Mouse (Mus musculus): Measurements from ENCODE around the gene Fgfr2. TPM values are rescaled to one million over a fixed set of nuclear protein-coding genes. Genes with fewer than 3 reads are reported as not detected.

The Fgfr2 gene
- polyA plus RNA-seq, 1 experiment from 2014 or later, result 86.9 TPM

DNA sequence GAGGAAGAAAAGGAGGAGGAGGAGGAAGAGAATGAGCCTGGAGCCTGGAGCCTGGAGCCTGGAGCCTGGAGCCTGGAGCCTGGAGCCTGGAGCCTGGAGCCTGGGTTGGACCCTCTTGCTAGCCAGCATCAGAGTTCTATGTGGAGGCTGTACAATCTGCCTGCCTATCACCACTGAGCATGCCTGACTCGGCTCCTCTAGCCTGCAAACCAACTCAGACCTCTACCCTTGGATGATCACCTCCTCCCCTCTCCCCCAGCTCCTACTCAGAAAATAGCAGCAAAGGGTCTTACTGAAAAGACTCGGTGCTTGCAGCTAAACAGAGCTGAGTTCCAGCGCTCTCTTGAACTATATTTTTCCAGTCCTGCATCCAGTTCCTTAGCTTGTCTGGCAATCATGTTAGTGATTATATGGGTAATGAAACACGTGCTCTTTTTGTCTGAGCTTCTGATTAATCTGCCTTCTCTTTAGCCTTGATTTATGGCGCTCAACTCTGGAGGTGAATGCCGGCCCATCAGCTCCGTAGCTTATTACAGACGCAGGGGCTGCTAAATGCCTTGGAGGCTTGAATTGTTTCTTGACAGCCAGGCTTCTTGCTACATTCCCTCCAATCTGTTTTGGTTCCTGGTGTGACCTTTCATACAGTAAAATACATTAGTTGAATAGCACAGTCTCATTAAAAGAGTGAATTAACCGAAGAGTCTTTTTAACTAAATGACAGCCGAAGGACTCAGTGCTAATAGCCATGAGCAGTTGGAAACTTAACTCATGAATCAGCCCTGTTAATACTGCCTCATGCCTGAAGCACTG lies 1345.5 kb downstream of the Fgfr2 start:
- peak; percentile 75 for ATAC-seq (ENCODE audit: insufficient read depth, low FRiP score, low TSS enrichment)
- peak; percentile 69 for DNase-seq (ENCODE audit: low spot score)
- H3K9ac ChIP-seq (ENCODE audit: low read length), result no peak overlapping the region
- peaks cover 10% of the 10 kb centered on the region; the same call in 1 of the 2 replicates for H3K27me3 ChIP-seq (ENCODE audit: control insufficient read depth, insufficient read depth, low read length)
- peaks cover 8% of the 10 kb centered on the region; the same call in 1 of the 2 replicates for H3K4me1 ChIP-seq (ENCODE audit: control insufficient read depth, insufficient read depth, low read length)
- 20% methylated on average over 10 of the region's 10 CpGs for WGBS
- H3K4me2 ChIP-seq (ENCODE audit: low read depth), result no peak overlapping the region
- no peak overlapping the region for H3K27ac ChIP-seq (ENCODE audit: low read depth, low read length)
- H3K9me3 ChIP-seq (ENCODE audit: control insufficient read depth, low read length), result no peaks in the 10 kb centered on the region
- no peak overlapping the region for H3K4me3 ChIP-seq (ENCODE audit: low read depth, low read length)
- no peaks in the 10 kb centered on the region for H3K36me3 ChIP-seq (ENCODE audit: control insufficient read depth, insufficient read depth, low read length)

DNA sequence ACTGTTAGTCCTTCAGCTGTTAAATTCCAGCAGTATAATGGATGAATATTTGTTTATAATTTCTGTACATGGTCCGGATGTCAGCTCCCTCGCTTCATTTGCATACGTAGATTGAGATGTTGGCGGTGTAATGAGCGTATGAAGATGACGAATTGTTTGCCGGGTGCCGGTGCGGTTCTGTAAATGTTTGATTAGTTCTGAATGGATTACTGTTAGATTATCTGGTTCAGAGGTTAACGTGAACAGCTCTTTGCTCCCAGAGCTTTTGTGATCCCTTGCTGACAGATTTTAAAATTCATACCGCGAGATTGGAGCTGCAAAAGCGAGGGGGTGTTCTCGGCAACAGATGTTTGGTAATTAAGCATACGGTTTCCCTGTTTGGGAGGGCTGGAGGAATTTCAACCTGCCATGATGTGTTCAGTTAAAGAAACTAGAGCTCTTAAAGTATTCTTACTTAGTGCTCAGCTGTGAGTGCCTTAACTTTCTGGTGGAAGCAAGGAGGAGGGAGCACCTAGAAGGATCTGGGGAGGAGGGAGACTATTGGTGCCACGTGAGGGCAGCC lies 1346.9 kb downstream of the Fgfr2 start:
- Histone ChIP-seq H3K9ac (ENCODE audit: low read length) (no peak overlapping the region), H3K4me1 (ENCODE audit: control insufficient read depth, insufficient read depth, low read length) (peaks cover 8% of the 10 kb centered on the region; the same call in 1 of the 2 replicates), H3K4me2 (ENCODE audit: low read depth) (no peak overlapping the region), H3K36me3 (ENCODE audit: control insufficient read depth, insufficient read depth, low read length) (no peaks in the 10 kb centered on the region), H3K27me3 (ENCODE audit: control insufficient read depth, insufficient read depth, low read length) (peaks cover 10% of the 10 kb centered on the region), H3K27ac (ENCODE audit: low read depth, low read length) (no peak overlapping the region), H3K9me3 (ENCODE audit: control insufficient read depth, low read length) (no peaks in the 10 kb centered on the region), H3K4me3 (ENCODE audit: low read depth, low read length) (no peak overlapping the region)
- DNase-seq (ENCODE audit: low spot score) (no peak), ATAC-seq (ENCODE audit: insufficient read depth, low FRiP score, low TSS enrichment) (no peak)
- WGBS, result 70% methylated on average over 16 of the region's 16 CpGs

DNA sequence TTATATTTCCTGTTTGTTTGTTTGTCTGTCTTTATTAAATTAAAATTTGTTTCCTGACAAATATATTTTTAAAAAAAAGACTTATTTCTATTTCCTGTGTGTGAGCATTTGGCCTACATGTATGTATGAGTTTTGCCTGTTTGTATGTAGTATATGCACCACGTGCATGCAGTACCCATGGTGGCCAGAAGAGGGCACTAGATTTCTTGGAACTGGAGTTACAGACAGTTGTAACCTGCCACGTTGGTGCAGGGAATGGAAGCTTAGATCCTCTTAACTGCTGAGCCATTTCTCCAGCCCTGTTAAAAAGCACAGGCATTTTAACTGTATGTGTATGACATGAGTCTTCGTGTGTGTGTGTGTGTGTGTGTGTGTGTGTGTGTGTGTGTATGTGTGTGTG lies 1365.2 kb downstream of the Fgfr2 start:
- no peaks in the 10 kb centered on the region for H3K27me3 ChIP-seq (ENCODE audit: control insufficient read depth, insufficient read depth, low read length)
- no peak overlapping the region for H3K4me3 ChIP-seq (ENCODE audit: low read depth, low read length)
- no peaks in the 10 kb centered on the region; the same call in none of the 2 replicates for H3K9me3 ChIP-seq (ENCODE audit: control insufficient read depth, low read length)
- H3K36me3 ChIP-seq (ENCODE audit: control insufficient read depth, insufficient read depth, low read length), result no peaks in the 10 kb centered on the region
- DNase-seq (ENCODE audit: low spot score) (no peak), ATAC-seq (ENCODE audit: insufficient read depth, low FRiP score, low TSS enrichment) (no peak)
- H3K4me1 ChIP-seq (ENCODE audit: control insufficient read depth, insufficient read depth, low read length), result no peaks in the 10 kb centered on the region
- H3K27ac ChIP-seq (ENCODE audit: low read depth, low read length), result no peak overlapping the region
- H3K4me2 ChIP-seq (ENCODE audit: low read depth), result no peak overlapping the region
- 90% methylated on average over 3 of the region's 3 CpGs for WGBS
- H3K9ac ChIP-seq (ENCODE audit: low read length), result no peak overlapping the region

DNA sequence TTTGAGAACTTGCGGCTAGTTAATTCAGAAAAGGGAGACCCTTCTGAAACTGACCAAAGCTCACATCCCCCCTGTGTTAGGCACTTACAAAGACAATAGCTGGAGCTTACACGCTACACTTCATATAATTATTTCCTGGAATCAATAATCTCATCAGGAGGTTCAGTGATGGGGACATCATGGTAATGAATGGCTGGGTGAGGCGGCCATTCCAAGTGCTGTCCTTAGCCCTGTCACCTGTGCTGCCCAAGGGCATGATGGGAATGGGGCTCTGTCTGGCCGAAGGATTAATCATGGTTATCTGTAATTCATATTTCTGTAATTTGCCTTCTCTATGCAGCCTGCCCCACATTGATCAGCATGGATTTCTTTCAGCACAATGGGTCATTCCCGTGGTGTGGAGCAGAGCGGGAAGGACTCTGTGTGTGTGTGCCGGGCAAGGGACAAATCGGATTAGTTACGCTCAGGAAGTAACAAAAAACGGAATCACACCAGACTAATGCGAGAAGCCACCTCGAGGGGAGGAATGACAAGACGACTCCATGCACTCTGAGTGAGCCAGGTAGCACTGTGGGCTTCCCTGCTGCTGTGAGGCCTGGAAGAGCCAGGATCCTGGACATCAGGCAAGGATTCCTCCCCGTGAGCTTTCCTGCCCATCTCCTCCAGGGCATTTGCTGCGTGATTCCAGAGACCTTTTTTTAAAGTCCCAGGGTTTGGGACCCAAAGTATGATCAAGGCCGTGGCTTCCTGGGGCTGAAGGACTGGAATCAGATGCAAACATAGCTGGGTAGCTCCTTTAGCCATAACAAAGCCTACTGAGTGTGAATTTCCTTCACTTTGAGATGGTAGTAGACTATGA lies 1375.8 kb downstream of the Fgfr2 start:
- Histone ChIP-seq H3K4me3 (ENCODE audit: low read depth, low read length) (no peak overlapping the region), H3K36me3 (ENCODE audit: control insufficient read depth, insufficient read depth, low read length) (no peaks in the 10 kb centered on the region), H3K9me3 (ENCODE audit: control insufficient read depth, low read length) (no peaks in the 10 kb centered on the region), H3K9ac (ENCODE audit: low read length) (no peak overlapping the region), H3K4me2 (ENCODE audit: low read depth) (no peak overlapping the region), H3K27ac (ENCODE audit: low read depth, low read length) (no peak overlapping the region), H3K27me3 (ENCODE audit: control insufficient read depth, insufficient read depth, low read length) (peaks cover 3% of the 10 kb centered on the region; the same call in 1 of the 2 replicates), H3K4me1 (ENCODE audit: control insufficient read depth, insufficient read depth, low read length) (no peaks in the 10 kb centered on the region; the same call in 1 of the 2 replicates)
- no peak for DNase-seq (ENCODE audit: low spot score)
- 47% methylated on average over 16 of the region's 16 CpGs for WGBS
- peak; percentile 31; the same call in 1 of the 2 replicates for ATAC-seq (ENCODE audit: insufficient read depth, low FRiP score, low TSS enrichment)

DNA sequence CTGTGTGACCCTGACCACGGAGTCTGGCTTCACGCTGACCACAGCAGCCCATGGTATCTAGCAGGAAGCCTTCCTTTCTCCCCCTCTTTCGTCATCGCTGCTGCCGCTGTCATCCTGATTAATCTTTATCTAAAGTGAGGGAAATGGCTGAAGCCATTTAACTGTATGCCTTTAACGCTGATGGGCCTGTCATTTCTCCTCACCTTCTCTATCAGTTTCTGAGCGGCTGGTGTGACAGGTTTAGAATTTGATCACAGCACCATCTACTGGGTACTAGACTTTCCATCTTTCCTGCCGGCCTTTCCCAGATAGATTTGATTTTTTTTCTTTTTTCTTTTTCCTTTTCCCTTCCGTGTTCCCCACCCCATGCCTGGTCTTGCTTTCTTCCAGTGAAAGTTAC lies 1376.4 kb downstream of the Fgfr2 start:
- Histone ChIP-seq H3K36me3 (ENCODE audit: control insufficient read depth, insufficient read depth, low read length) (no peaks in the 10 kb centered on the region), H3K9ac (ENCODE audit: low read length) (no peak overlapping the region), H3K9me3 (ENCODE audit: control insufficient read depth, low read length) (no peaks in the 10 kb centered on the region), H3K27me3 (ENCODE audit: control insufficient read depth, insufficient read depth, low read length) (peaks cover 3% of the 10 kb centered on the region; the same call in 1 of the 2 replicates), H3K27ac (ENCODE audit: low read depth, low read length) (no peak overlapping the region), H3K4me1 (ENCODE audit: control insufficient read depth, insufficient read depth, low read length) (no peaks in the 10 kb centered on the region; the same call in 1 of the 2 replicates), H3K4me3 (ENCODE audit: low read depth, low read length) (no peak overlapping the region), H3K4me2 (ENCODE audit: low read depth) (no peak overlapping the region)
- DNase-seq (ENCODE audit: low spot score) (peak; percentile 25), ATAC-seq (ENCODE audit: insufficient read depth, low FRiP score, low TSS enrichment) (no peak)
- WGBS, result 28% methylated on average over 9 of the region's 9 CpGs

DNA sequence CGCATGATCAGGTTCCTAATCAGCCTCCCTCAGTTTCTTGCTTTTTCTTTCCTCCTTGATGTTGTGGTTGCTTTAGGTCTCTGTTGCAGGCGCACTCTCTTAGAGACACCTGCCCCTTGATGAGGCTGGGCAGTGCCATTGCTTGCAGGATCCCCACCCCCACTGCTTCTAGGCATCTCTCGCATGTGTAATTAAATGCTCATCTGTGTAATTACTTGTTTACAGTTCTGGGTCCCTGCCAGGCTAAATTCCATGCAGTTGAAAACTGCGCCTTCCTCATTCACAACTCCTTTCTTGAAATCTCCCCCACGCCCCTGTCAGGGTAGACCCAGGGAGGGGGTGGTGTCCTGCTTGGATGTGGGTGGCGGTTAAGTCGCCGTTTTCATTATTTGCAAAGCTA lies 1380.0 kb downstream of the Fgfr2 start:
- H3K4me1 ChIP-seq (ENCODE audit: control insufficient read depth, insufficient read depth, low read length), result no peaks in the 10 kb centered on the region; the same call in 1 of the 2 replicates
- no peaks in the 10 kb centered on the region for H3K9me3 ChIP-seq (ENCODE audit: control insufficient read depth, low read length)
- DNase-seq (ENCODE audit: low spot score), result no peak
- H3K27ac ChIP-seq (ENCODE audit: low read depth, low read length), result no peak overlapping the region
- 45% methylated on average over 8 of the region's 8 CpGs for WGBS
- no peak overlapping the region for H3K9ac ChIP-seq (ENCODE audit: low read length)
- ATAC-seq (ENCODE audit: insufficient read depth, low FRiP score, low TSS enrichment), result no peak
- no peak overlapping the region for H3K4me2 ChIP-seq (ENCODE audit: low read depth)
- H3K4me3 ChIP-seq (ENCODE audit: low read depth, low read length), result no peak overlapping the region
- H3K27me3 ChIP-seq (ENCODE audit: control insufficient read depth, insufficient read depth, low read length), result peaks cover 3% of the 10 kb centered on the region
- no peaks in the 10 kb centered on the region for H3K36me3 ChIP-seq (ENCODE audit: control insufficient read depth, insufficient read depth, low read length)

DNA sequence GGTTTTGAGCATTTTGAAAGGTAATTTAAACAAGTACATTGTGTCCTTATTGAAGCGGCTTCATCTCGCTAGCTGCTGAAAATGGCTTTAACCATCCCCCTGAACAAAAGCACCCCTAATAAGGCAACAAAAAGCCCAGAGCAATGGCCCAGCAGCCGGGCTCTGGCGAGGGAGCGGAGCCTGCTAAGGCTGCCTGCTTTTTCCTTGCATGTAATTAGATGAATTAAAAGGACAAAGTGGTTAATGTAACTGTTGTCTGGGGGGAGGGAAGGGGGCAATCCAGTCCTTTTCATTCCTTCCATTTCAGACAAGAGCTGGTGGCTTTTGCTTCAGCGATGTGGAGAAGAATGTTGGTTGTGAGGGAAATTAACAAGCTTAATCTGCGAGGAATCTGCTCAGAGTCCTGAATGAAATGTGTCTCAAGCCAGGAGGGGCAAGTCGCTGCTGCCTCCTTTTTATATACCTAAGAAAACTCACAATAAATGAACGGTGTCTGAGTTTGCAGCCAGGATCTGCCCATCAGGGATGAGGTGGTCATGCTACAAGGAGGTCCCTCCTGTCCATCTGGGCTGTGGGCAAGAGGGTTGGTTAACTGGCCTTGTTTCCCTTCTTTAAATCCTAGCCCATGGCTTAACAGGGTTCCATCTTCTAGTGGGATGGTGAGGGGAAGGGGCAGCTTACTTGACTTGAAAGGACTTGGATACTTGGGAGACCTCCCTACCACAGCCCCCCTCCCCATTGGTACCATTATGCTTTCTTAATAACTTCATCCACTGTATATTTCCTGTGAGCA lies 1400.2 kb downstream of the Fgfr2 start:
- ATAC-seq (ENCODE audit: insufficient read depth, low FRiP score, low TSS enrichment) (no peak), DNase-seq (ENCODE audit: low spot score) (peak; percentile 47)
- H3K4me3 ChIP-seq (ENCODE audit: low read depth, low read length), result no peak overlapping the region
- no peak overlapping the region for H3K27ac ChIP-seq (ENCODE audit: low read depth, low read length)
- H3K9ac ChIP-seq (ENCODE audit: low read length), result no peak overlapping the region
- H3K27me3 ChIP-seq (ENCODE audit: control insufficient read depth, insufficient read depth, low read length), result no peaks in the 10 kb centered on the region
- no peak overlapping the region for H3K4me2 ChIP-seq (ENCODE audit: low read depth)
- 22% methylated on average over 9 of the region's 9 CpGs for WGBS
- H3K9me3 ChIP-seq (ENCODE audit: control insufficient read depth, low read length), result no peaks in the 10 kb centered on the region
- peaks cover 5% of the 10 kb centered on the region; the same call in 1 of the 2 replicates for H3K4me1 ChIP-seq (ENCODE audit: control insufficient read depth, insufficient read depth, low read length)
- no peaks in the 10 kb centered on the region for H3K36me3 ChIP-seq (ENCODE audit: control insufficient read depth, insufficient read depth, low read length)

DNA sequence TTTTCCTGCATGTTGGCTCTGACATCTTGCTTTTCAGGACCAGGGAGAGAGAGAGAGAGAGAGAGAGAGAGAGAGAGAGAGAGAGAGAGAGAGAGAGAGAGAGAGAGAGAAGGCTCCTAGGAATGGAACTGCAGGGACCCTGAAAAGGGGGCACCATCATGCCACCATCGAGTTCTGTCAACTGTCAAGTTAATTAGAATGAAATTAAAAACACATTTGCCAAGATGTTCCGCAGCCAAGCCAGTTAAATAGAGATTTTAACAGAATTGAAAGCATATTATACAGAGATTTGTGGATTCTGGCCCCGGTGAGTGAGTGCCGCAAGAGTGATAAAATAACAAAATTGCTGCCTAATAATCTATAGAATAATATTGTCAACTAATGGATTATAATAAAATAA lies 1400.8 kb downstream of the Fgfr2 start:
- no peak for DNase-seq (ENCODE audit: low spot score)
- 43% methylated on average over 4 of the region's 4 CpGs for WGBS
- ATAC-seq (ENCODE audit: insufficient read depth, low FRiP score, low TSS enrichment), result no peak
- Histone ChIP-seq H3K27ac (ENCODE audit: low read depth, low read length) (no peak overlapping the region), H3K36me3 (ENCODE audit: control insufficient read depth, insufficient read depth, low read length) (no peaks in the 10 kb centered on the region), H3K27me3 (ENCODE audit: control insufficient read depth, insufficient read depth, low read length) (no peaks in the 10 kb centered on the region), H3K9ac (ENCODE audit: low read length) (no peak overlapping the region), H3K4me3 (ENCODE audit: low read depth, low read length) (no peak overlapping the region), H3K9me3 (ENCODE audit: control insufficient read depth, low read length) (no peaks in the 10 kb centered on the region), H3K4me1 (ENCODE audit: control insufficient read depth, insufficient read depth, low read length) (peaks cover 5% of the 10 kb centered on the region; the same call in 1 of the 2 replicates), H3K4me2 (ENCODE audit: low read depth) (no peak overlapping the region)
